Mouse (Mus musculus) leukemia stem cell, adult 10-12 weeks (primary cell): ENCODE measurements around the gene Nptx1. TPM values are rescaled to one million over a fixed set of nuclear protein-coding genes. Genes with fewer than 3 reads are reported as not detected.

Experiments
- polyA plus RNA-seq: library from polyadenylated mRNA; stranded (reverse); fragments of >175 nt; gene quantifications from 2 replicates; pipeline ENCODE4 v1.2.3, GENCODE M21; 2012; ENCODE audit warnings: low replicate concordance

The Nptx1 gene
- 0.06 TPM in 1 of 2 replicates, not detected in the other for polyA plus RNA-seq

GRCm38 (mm10) chr11:119547183-119547921 lies at the start of gene Nptx1:
Gene Nptx1 (minus strand): TSS chr11:119547753.

DNA sequence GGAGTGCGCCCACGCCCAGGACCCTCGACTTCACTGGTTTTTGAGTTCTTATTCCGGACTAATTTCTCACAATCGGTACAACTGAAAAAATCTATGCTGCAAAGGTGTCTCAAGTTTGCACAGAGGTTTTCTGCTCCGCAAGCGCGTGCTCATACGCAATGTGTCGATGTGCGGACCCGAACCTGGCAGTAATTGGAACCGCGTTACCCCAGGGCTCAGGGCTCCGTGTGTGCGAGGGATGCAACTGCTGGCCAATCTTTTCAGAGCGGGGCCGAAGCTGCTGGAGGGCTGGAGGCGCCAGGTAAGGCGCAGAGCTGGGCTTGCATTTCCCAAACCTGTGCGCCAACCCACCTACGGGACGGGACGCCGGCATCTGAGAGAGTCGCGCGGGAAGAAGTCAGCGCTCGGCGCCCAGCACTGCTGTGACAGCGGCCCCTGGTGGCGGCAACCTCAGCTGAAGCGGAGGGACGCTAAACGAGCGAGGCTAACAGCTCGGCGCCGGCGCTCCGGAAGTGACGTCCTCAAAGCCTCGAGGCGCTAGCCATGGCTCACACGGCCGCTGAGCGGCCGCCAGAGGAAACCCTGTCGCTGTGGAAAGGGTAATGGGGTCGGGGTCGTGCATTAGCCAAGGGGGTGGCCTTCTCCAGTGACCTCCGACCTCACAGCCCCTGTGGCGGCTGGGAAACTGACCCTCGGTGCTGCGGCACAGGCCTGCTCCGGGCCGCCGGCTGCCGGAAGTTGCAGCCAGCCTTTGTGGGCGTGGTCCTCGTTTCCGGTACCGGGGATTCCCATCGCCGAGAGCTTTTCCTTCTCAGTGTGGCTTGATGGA lies 56.5 kb downstream of the Nptx1 start, which contains the start of gene Endov:
TSS of gene Endov (plus strand) at position 487 of the 829 bp plus-strand sequence.

Other genes starting within 250 kb of the Nptx1 start
- 74.7 and 84.1 TPM in 2 replicates for gene Eif4a3, start 247.7 kb downstream of the Nptx1 start, polyA plus RNA-seq
- gene Card14, start 240.0 kb downstream of the Nptx1 start, polyA plus RNA-seq: 0.09 TPM in 1 of 2 replicates, not detected in the other
- gene Sgsh, start 192.2 kb downstream of the Nptx1 start, polyA plus RNA-seq: 14.9 and 42.3 TPM in 2 replicates
- 1.4 and 2.1 TPM in 2 replicates for gene Slc26a11, start 192.2 kb downstream of the Nptx1 start, polyA plus RNA-seq
- 4.5 and 10.0 TPM in 2 replicates for gene Rnf213, start 154.7 kb downstream of the Nptx1 start, polyA plus RNA-seq
- gene Endov, start 56.4 kb downstream of the Nptx1 start, polyA plus RNA-seq: 19.1 and 24.1 TPM in 2 replicates
- gene Rptor, start 55.2 kb upstream of the Nptx1 start, polyA plus RNA-seq: 32.5 and 68.1 TPM in 2 replicates